Comparison of ENCODE assay signal across 10 mouse cellular contexts in the genomic region with DNA sequence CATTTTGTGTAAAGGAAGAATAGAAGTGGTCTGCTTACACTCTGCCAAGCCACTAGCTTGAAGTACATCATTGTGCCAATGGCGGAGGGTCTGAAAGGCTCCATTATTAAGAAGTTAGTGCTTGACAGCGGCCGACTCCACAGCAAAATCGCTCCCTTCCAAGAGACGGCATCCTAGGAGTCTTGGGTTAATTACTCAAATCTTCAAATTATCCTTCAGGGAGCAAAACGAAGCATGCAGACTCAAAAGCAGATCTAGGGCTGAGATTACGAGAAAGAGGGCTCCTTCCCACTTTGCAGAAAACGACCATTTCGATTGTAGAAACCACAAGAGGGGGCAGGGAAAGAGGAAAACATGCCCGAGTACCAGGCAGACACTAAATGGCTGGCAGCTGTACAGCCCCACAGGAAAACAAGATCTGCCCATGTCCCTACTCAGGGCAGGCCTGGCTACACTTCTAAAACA.
A peak's percentile ranks its signal among the peaks of the same experiment; 100 is the strongest.
DNase-seq lines count a peak whose midpoint lies in the region; ATAC-seq lines count a peak whose summit lies in the region.
"Had no signal": no experiment of that assay in that cellular context is flagged by ENCODE, and none has a peak within 500 bp of the region (broad histone marks: within the 10 kb centered on the region; RNA-seq: fewer than 3 reads in every experiment).

No protein-coding gene starts in this region.

- DNase-seq in limb, embryonic 10.5 days (ENCODE audit: low spot score), result no peak
- no peak for DNase-seq in hindbrain, embryonic 14.5 days (ENCODE audit: low spot score)
- peak; percentile 50 for DNase-seq in midbrain, embryonic 14.5 days
- no peak for DNase-seq in adrenal gland, postnatal 36 days
- DNase-seq in lung, postnatal 14 days, result no peak
- DNase-seq: cerebellum, adult 11-12 months; lung, embryonic 14.5 days had no signal

- WGBS in limb, embryonic 12.5 days, result 56% methylated on average over 10 of the region's 10 CpGs
- WGBS in limb, embryonic 10.5 days, result 66% methylated on average over 10 of the region's 10 CpGs
- WGBS in embryonic facial prominence, embryonic 15.5 days, result 21% methylated on average over 10 of the region's 10 CpGs
- WGBS in hindbrain, embryonic 14.5 days, result 32% methylated on average over 10 of the region's 10 CpGs
- 26% methylated on average over 10 of the region's 10 CpGs for WGBS in midbrain, embryonic 14.5 days

- H3K4me2 ChIP-seq in limb, embryonic 12.5 days, result no peak overlapping the region; the same call in 1 of the 2 replicates
- H3K4me2 ChIP-seq in embryonic facial prominence, embryonic 15.5 days (replicated peaks), result 0 out of 2 replicates have a peak overlapping the region, but pooled peaks have one; percentile 13
- H3K4me2 ChIP-seq in hindbrain, embryonic 14.5 days (replicated peaks), result 0 out of 2 replicates have a peak overlapping the region, but pooled peaks have one; percentile 19
- H3K4me2 ChIP-seq in midbrain, embryonic 14.5 days (ENCODE audit: low read length), result peak overlapping the region; percentile 23
- H3K4me2 ChIP-seq: lung, embryonic 14.5 days had no signal

- no peaks in the 10 kb centered on the region for H3K9me3 ChIP-seq in limb, embryonic 12.5 days
- no peaks in the 10 kb centered on the region for H3K9me3 ChIP-seq in limb, embryonic 10.5 days (replicated peaks)
- no peaks in the 10 kb centered on the region for H3K9me3 ChIP-seq in embryonic facial prominence, embryonic 15.5 days (replicated peaks)
- no peaks in the 10 kb centered on the region for H3K9me3 ChIP-seq in hindbrain, embryonic 14.5 days (ENCODE audit: control insufficient read depth, low read length)
- no peaks in the 10 kb centered on the region for H3K9me3 ChIP-seq in midbrain, embryonic 14.5 days (ENCODE audit: control insufficient read depth, low read length)

- H3K4me1 ChIP-seq in limb, embryonic 12.5 days (replicated peaks), result peaks cover 12% of the 10 kb centered on the region
- peaks cover 21% of the 10 kb centered on the region for H3K4me1 ChIP-seq in limb, embryonic 10.5 days
- H3K4me1 ChIP-seq in embryonic facial prominence, embryonic 15.5 days, result peaks cover 4% of the 10 kb centered on the region
- peaks cover 12% of the 10 kb centered on the region; the same call in 1 of the 2 replicates for H3K4me1 ChIP-seq in hindbrain, embryonic 14.5 days (replicated peaks; ENCODE audit: control insufficient read depth, insufficient read depth, low read length)
- peaks cover 10% of the 10 kb centered on the region; the same call in 1 of the 2 replicates for H3K4me1 ChIP-seq in midbrain, embryonic 14.5 days (ENCODE audit: control insufficient read depth, insufficient read depth, low read length)

- H3K9ac ChIP-seq in limb, embryonic 12.5 days (replicated peaks), result no peak overlapping the region
- no peak overlapping the region for H3K9ac ChIP-seq in embryonic facial prominence, embryonic 15.5 days
- H3K9ac ChIP-seq in hindbrain, embryonic 14.5 days, result no peak overlapping the region
- H3K9ac ChIP-seq in midbrain, embryonic 14.5 days (replicated peaks; ENCODE audit: low read length), result no peak overlapping the region
- H3K9ac ChIP-seq: lung, embryonic 14.5 days had no signal

- H3K27ac ChIP-seq in limb, embryonic 12.5 days, result peak overlapping the region; percentile 9; the same call in 1 of the 2 replicates
- no peak overlapping the region for H3K27ac ChIP-seq in limb, embryonic 10.5 days
- 0 out of 2 replicates have a peak overlapping the region, but pooled peaks have one; percentile 25 for H3K27ac ChIP-seq in embryonic facial prominence, embryonic 15.5 days (replicated peaks)
- peak overlapping the region; percentile 38; the same call in 1 of the 2 replicates for H3K27ac ChIP-seq in hindbrain, embryonic 14.5 days
- peak overlapping the region; percentile 16 for H3K27ac ChIP-seq in midbrain, embryonic 14.5 days (replicated peaks; ENCODE audit: low read depth, low read length)

- H3K36me3 ChIP-seq in limb, embryonic 12.5 days, result no peaks in the 10 kb centered on the region
- H3K36me3 ChIP-seq in limb, embryonic 10.5 days, result no peaks in the 10 kb centered on the region
- no peaks in the 10 kb centered on the region for H3K36me3 ChIP-seq in embryonic facial prominence, embryonic 15.5 days
- no peaks in the 10 kb centered on the region for H3K36me3 ChIP-seq in hindbrain, embryonic 14.5 days (replicated peaks; ENCODE audit: control insufficient read depth, insufficient read depth)
- H3K36me3 ChIP-seq in midbrain, embryonic 14.5 days (ENCODE audit: control insufficient read depth, insufficient read depth, low read length), result no peaks in the 10 kb centered on the region

- H3K4me3 ChIP-seq in limb, embryonic 12.5 days (replicated peaks), result no peak overlapping the region
- H3K4me3 ChIP-seq in limb, embryonic 10.5 days, result no peak overlapping the region
- H3K4me3 ChIP-seq in embryonic facial prominence, embryonic 15.5 days (replicated peaks), result no peak overlapping the region
- H3K4me3 ChIP-seq in hindbrain, embryonic 14.5 days (replicated peaks; ENCODE audit: low read length), result no peak overlapping the region
- H3K4me3 ChIP-seq in midbrain, embryonic 14.5 days (replicated peaks; ENCODE audit: low read depth, low read length), result no peak overlapping the region

- no peaks in the 10 kb centered on the region for H3K27me3 ChIP-seq in limb, embryonic 12.5 days
- no peaks in the 10 kb centered on the region for H3K27me3 ChIP-seq in limb, embryonic 10.5 days (ENCODE audit: low read depth, poor library complexity, severe bottlenecking)
- H3K27me3 ChIP-seq in embryonic facial prominence, embryonic 15.5 days, result no peaks in the 10 kb centered on the region
- H3K27me3 ChIP-seq in hindbrain, embryonic 14.5 days (ENCODE audit: control insufficient read depth, insufficient read depth, low read length), result no peaks in the 10 kb centered on the region
- H3K27me3 ChIP-seq in midbrain, embryonic 14.5 days (ENCODE audit: control insufficient read depth, insufficient read depth, low read length), result no peaks in the 10 kb centered on the region

- no peak for ATAC-seq in limb, embryonic 12.5 days (ENCODE audit: insufficient number of reproducible peaks, insufficient read depth, low FRiP score, low TSS enrichment, low read depth)
- no peak for ATAC-seq in embryonic facial prominence, embryonic 15.5 days (ENCODE audit: insufficient number of reproducible peaks, low FRiP score, low TSS enrichment, low read depth)
- peak; percentile 76; the same call in 1 of the 2 replicates for ATAC-seq in hindbrain, embryonic 14.5 days (ENCODE audit: low FRiP score)
- peak; percentile 66; the same call in 1 of the 2 replicates for ATAC-seq in midbrain, embryonic 14.5 days (ENCODE audit: low FRiP score, low TSS enrichment)
- no peak for ATAC-seq in monocyte, adult 5-6 weeks (replicated peaks; ENCODE audit: insufficient number of reproducible peaks, low FRiP score, low TSS enrichment, poor library complexity, severe bottlenecking)

Comparison
In these comparisons a context has a peak if more than half of its experiments do, and no peak if none do; other contexts are left out.
1. ATAC-seq: peak in hindbrain, embryonic 14.5 days (single experiment) and midbrain, embryonic 14.5 days (single experiment); none in limb, embryonic 12.5 days (single experiment), embryonic facial prominence, embryonic 15.5 days (single experiment) and monocyte, adult 5-6 weeks (single experiment).